Mouse (Mus musculus) lung, embryonic 16.5 days (tissue): ENCODE results near the gene Kcnab1. TPM values are rescaled to one million over a fixed set of nuclear protein-coding genes. Genes with fewer than 3 reads are reported as not detected.

Source experiments
- ATAC-seq: fragments of 200-750 bp; cut with Nextera tagmentation; 2 replicates; pipeline ENCODE4 v1.8.0; 2017; ENCODE audit warnings: low read depth, mild to moderate bottlenecking, moderate library complexity
- H3K27ac ChIP-seq: fragments of 300-500 bp; sonication (generic); 2 replicates; pipeline ENCODE4 v1.5.1; 2014; ENCODE audit warnings: mild to moderate bottlenecking, control low read depth, low read length
- H3K27me3 ChIP-seq: fragments of 300-500 bp; sonication (generic); 2 replicates; pipeline ENCODE4 v1.6.1; 2014; ENCODE audit warnings: low read depth, low read length, mixed read lengths; ENCODE audit not compliant: control insufficient read depth, insufficient read depth
- H3K36me3 ChIP-seq: fragments of 300-500 bp; sonication (generic); 2 replicates; pipeline ENCODE4 v1.6.1; 2014; ENCODE audit warnings: low read length; ENCODE audit not compliant: control insufficient read depth, insufficient read depth
- H3K4me1 ChIP-seq: fragments of 300-500 bp; sonication (generic); replicated peaks from 2 replicates; pipeline ENCODE4 v1.6.1; 2014; ENCODE audit warnings: low read length, mixed read lengths; ENCODE audit not compliant: control insufficient read depth, insufficient read depth
- H3K4me2 ChIP-seq: fragments of 300-500 bp; sonication (generic); 2 replicates; pipeline ENCODE4 v1.6.1; 2014; ENCODE audit warnings: low read depth, low read length, control low read depth
- H3K4me3 ChIP-seq: fragments of 300-500 bp; sonication (generic); 2 replicates; pipeline ENCODE4 v1.5.1; 2014; ENCODE audit warnings: mild to moderate bottlenecking, low read length, control low read depth
- H3K9ac ChIP-seq: fragments of 300-500 bp; sonication (generic); 2 replicates; pipeline ENCODE4 v1.6.1; 2014; ENCODE audit warnings: low read length, control low read depth
- H3K9me3 ChIP-seq: fragments of 300-500 bp; sonication (generic); 2 replicates; pipeline ENCODE4 v1.6.1; 2016; ENCODE audit warnings: low read length; ENCODE audit not compliant: control insufficient read depth
- WGBS: fragments of 180-500 bp; shearing (Covaris S2); extraction: QIAGEN DNeasy Blood & Tissue Kit; methylation state at CpG from one replicate; pipeline ENCODE4 v1.1.7; 2014; 5-methylcytosine and 5-hydroxymethylcytosine counted together
- polyA plus RNA-seq: library from polyadenylated mRNA; unstranded; fragments of >200 nt; fragmentation: Nextera tagmentation; extraction: Ambion mirVana; gene quantifications from 2 replicates; pipeline ENCODE4 v1.2.1, GENCODE M21; 2015

Kcnab1 gene
- 1.8 and 2.3 TPM in 2 replicates for polyA plus RNA-seq

- Histone ChIP-seq H3K4me3 (peak within 1 kb of the TSS; percentile 39), H3K9ac (peak within 1 kb of the TSS; percentile 47; the same call in 1 of the 2 replicates), H3K36me3 (no peaks in the 10 kb centered on the region), H3K27ac (no peak within 1 kb of the TSS), H3K9me3 (no peaks in the 10 kb centered on the region), H3K4me2 (peak within 1 kb of the TSS; percentile 69), H3K4me1 (peaks cover 5% of the 10 kb centered on the region; the same call in 1 of the 2 replicates), H3K27me3 (peaks cover 5% of the 10 kb centered on the region; the same call in 1 of the 2 replicates)
- peak; percentile 65 for ATAC-seq
- under 1% methylated on average over 30 of the region's 30 CpGs for WGBS
These were observed at the start of gene Kcnab1 for GRCm38 (mm10) chr3:65108945-65109921. Gene Kcnab1, plus strand, starts transcription at chr3:65109384.

GRCm38 (mm10) chr3:65088295-65088694, 20.9 kb upstream of the Kcnab1 start:
- Histone ChIP-seq H3K36me3 (no peaks in the 10 kb centered on the region), H3K4me2 (no peak overlapping the region), H3K4me3 (no peak overlapping the region), H3K9ac (no peak overlapping the region), H3K27ac (no peak overlapping the region), H3K27me3 (no peaks in the 10 kb centered on the region), H3K9me3 (no peaks in the 10 kb centered on the region), H3K4me1 (no peaks in the 10 kb centered on the region)
- ATAC-seq = no peak
- 80% methylated on average over 2 of the region's 2 CpGs for WGBS

GRCm38 (mm10) chr3:65104117-65104516, 5.1 kb upstream of the Kcnab1 start:
- no peak for ATAC-seq
- no peaks in the 10 kb centered on the region for H3K36me3 ChIP-seq
- H3K4me3 ChIP-seq = no peak overlapping the region
- peaks cover 2% of the 10 kb centered on the region; the same call in 1 of the 2 replicates for H3K27me3 ChIP-seq
- no peak overlapping the region for H3K27ac ChIP-seq
- no peak overlapping the region for H3K9ac ChIP-seq
- no peaks in the 10 kb centered on the region for H3K9me3 ChIP-seq
- no peak overlapping the region for H3K4me2 ChIP-seq
- H3K4me1 ChIP-seq = 0 out of 2 replicates have a peak, but pooled peaks cover 1% of the 10 kb centered on the region
- 42% methylated on average over 6 of the region's 6 CpGs for WGBS

GRCm38 (mm10) chr3:65110190-65110589, 1.0 kb downstream of the Kcnab1 start:
- WGBS = 46% methylated on average over 9 of the region's 9 CpGs
- Histone ChIP-seq H3K4me1 (peaks cover 5% of the 10 kb centered on the region; the same call in 1 of the 2 replicates), H3K27me3 (peaks cover 5% of the 10 kb centered on the region; the same call in 1 of the 2 replicates), H3K4me3 (peak overlapping the region; percentile 39), H3K9ac (no peak overlapping the region), H3K27ac (no peak overlapping the region), H3K9me3 (no peaks in the 10 kb centered on the region), H3K36me3 (no peaks in the 10 kb centered on the region), H3K4me2 (peak overlapping the region; percentile 69)
- no peak for ATAC-seq

- no peak for ATAC-seq
These were observed 2.0 kb downstream of the Kcnab1 start for GRCm38 (mm10) chr3:65111176-65111575.

GRCm38 (mm10) chr3:65115164-65115563, 6.0 kb downstream of the Kcnab1 start:
- WGBS = 74% methylated on average over 6 of the region's 6 CpGs
- H3K4me1 ChIP-seq = no peaks in the 10 kb centered on the region; the same call in 1 of the 2 replicates
- no peak overlapping the region for H3K4me2 ChIP-seq

More at GRCm38 (mm10) chr3:65111176-65111575, 2.0 kb downstream of the Kcnab1 start:
- no peak overlapping the region for H3K9ac ChIP-seq
- H3K4me1 ChIP-seq = peaks cover 5% of the 10 kb centered on the region; the same call in 1 of the 2 replicates
- no peaks in the 10 kb centered on the region for H3K36me3 ChIP-seq
- H3K4me3 ChIP-seq = no peak overlapping the region
- no peak overlapping the region for H3K27ac ChIP-seq
- no peaks in the 10 kb centered on the region for H3K9me3 ChIP-seq
- H3K4me2 ChIP-seq = no peak overlapping the region
- WGBS = 74% methylated on average over 2 of the region's 2 CpGs
- H3K27me3 ChIP-seq = peaks cover 5% of the 10 kb centered on the region; the same call in 1 of the 2 replicates

GRCm38 (mm10) chr3:65116958-65117357, 7.8 kb downstream of the Kcnab1 start:
- H3K27ac ChIP-seq = no peak overlapping the region
- H3K4me2 ChIP-seq = no peak overlapping the region
- H3K9ac ChIP-seq = no peak overlapping the region
- no peak for ATAC-seq
- no peaks in the 10 kb centered on the region for H3K27me3 ChIP-seq
- WGBS = 69% methylated on average over 3 of the region's 3 CpGs
- H3K9me3 ChIP-seq = no peaks in the 10 kb centered on the region
- no peak overlapping the region for H3K4me3 ChIP-seq
- no peaks in the 10 kb centered on the region for H3K36me3 ChIP-seq
- H3K4me1 ChIP-seq = no peaks in the 10 kb centered on the region

More at GRCm38 (mm10) chr3:65115164-65115563, 6.0 kb downstream of the Kcnab1 start:
- Histone ChIP-seq H3K27me3 (no peaks in the 10 kb centered on the region), H3K9ac (no peak overlapping the region), H3K9me3 (no peaks in the 10 kb centered on the region), H3K4me3 (no peak overlapping the region), H3K36me3 (no peaks in the 10 kb centered on the region), H3K27ac (no peak overlapping the region)
- no peak for ATAC-seq

GRCm38 (mm10) chr3:65117365-65117764, 8.2 kb downstream of the Kcnab1 start:
- Histone ChIP-seq H3K4me2 (no peak overlapping the region), H3K27ac (no peak overlapping the region), H3K36me3 (no peaks in the 10 kb centered on the region), H3K27me3 (no peaks in the 10 kb centered on the region), H3K9me3 (no peaks in the 10 kb centered on the region), H3K9ac (no peak overlapping the region), H3K4me3 (no peak overlapping the region), H3K4me1 (no peaks in the 10 kb centered on the region)
- WGBS = 85% methylated on average over 8 of the region's 8 CpGs
- ATAC-seq = no peak

GRCm38 (mm10) chr3:65124975-65125374, 15.8 kb downstream of the Kcnab1 start:
- ATAC-seq = no peak

More at GRCm38 (mm10) chr3:65124975-65125374, 15.8 kb downstream of the Kcnab1 start:
- Histone ChIP-seq H3K27me3 (no peaks in the 10 kb centered on the region), H3K9ac (no peak overlapping the region), H3K27ac (no peak overlapping the region), H3K4me2 (no peak overlapping the region), H3K36me3 (no peaks in the 10 kb centered on the region), H3K4me1 (no peaks in the 10 kb centered on the region), H3K4me3 (no peak overlapping the region), H3K9me3 (no peaks in the 10 kb centered on the region)
- 56% methylated on average over 3 of the region's 3 CpGs for WGBS
